Mouse (Mus musculus) cerebellum, adult 9-10 months (tissue): Measurements from ENCODE around the gene Tubb4b.

Experiments used
- DNase-seq: peaks from one replicate; pipeline ENCODE4 v3.0.0; 2022

Gene Tubb4b

DNA sequence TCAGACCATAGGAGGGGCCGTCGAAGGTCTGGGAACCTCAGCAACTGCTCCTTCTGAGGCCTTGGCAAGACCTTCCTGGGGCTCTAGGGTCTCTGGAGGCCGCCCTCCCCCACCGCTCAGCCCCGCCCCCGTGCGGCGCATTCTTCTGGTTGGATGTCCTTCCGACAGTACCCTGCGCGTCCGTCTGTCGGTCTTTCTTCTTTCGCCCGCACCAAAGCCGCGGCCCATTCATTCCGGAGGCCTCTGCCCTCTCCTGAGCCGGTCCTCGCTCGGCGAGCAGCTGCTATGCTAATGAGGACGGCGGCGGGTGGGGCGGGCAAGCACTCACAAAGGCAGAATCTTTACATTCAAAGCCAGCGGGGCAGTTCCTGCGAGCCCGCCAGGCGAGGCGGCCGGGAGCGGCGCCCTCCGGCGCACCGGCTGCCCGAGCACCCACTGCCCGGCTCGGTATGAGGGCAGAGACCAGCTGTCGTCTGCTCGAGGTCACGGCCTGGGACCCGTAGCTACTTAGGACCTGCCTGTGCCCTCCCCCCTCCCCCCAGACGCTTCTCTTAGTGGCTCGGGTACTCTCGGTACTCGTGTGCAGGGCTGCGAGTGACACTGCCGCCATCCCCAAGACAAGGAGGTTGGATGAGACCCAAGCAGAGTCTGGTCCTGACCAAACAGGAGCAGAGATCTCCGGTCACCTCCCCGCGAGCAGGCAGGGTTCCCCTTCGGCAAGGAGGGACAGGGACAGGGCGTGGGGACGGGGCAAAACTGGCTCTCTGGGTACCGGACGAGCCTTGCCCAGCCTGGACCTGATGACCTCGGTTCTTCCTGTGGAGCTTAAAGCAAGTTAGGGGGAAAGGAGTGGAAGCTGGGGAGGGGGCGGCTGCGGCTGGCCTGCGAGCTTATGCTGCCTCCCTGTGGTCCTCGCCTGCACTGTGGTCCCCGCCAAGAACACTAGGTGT, 38.6 kb downstream of the Tubb4b start:
- DNase-seq, result no peak

DNA sequence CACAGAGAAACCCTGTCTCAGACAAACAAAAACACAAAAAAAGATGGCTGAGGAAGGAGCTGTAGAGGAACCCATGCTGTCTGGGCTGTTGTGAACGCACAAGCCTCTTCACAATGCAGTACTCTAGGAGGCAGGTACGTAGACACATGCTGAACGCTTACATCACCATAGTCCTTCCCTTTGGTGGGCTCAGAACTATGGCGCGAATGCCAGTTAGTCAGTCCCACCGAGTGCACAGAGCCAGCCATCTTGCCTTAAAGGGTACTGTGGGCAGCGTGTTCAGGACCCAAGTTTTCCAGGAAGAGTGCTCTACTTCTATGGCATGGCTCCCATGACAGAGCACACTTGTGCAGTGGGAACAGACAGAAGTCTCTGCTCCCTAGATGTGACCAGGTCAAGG, 40.0 kb downstream of the Tubb4b start:
- no peak for DNase-seq

DNA sequence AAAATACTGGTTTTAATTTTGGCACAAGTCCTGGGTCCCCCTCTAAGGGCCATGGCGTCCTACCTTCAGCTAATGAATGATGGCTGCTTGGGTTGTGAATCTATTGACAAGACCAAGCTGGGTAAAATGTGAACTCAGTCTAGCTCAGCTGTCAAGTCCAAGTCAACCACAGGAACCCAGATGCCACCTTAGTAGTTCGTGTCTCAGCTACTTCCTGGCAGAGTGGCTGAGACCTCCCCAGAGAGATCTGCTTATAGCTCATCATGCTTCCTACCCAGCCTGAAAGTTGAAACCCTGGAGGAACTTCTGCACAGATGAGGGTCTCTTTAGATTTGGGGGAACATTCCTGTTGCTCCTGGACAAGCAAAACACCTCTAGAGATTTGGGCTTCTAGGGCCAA, 41.2 kb downstream of the Tubb4b start:
- DNase-seq, result no peak

DNA sequence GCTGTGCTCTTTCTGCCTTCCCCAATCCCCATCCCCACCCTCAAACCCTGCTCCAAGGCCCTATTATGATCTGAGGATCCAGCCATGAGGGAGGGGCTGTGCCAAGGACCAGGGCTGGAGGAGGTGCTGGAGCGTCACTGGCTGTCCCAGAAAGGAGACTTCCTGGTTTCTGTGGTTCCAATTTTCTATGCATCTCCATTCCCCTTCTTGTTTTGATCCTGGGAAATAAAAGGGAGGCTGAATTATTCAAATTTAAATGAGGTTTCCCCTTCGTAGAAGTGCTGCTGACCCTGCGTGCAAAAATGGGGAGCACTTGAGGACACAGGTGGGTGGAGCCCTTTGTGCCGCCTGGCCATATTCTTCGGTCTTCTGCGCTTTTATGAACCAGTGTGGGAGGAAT, 41.8 kb downstream of the Tubb4b start:
- DNase-seq, result no peak

DNA sequence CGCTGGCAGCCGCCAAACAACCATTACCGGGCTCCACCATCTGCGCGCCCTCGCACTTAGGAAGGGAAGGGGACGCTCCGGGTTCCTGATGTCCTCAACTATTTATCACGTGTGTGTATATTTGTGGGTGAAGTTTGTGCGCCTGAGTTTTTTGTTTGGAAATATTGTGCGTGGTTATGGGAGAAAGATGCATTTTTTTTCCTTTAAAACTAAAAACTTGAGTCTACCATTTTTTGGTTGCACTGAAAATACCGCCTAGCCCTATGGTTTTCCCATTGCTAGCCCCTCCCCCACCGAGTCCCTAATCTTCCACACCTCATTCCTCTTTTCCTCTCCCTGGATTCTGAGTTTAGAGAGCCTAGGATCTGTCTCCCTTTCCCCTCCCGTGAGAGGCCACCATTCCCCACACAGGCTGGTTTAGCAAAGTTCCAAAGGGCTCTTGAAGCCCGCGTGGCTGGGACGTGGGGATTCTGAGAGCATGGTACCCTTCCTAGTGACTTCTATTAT, 42.6 kb downstream of the Tubb4b start:
- no peak for DNase-seq

DNA sequence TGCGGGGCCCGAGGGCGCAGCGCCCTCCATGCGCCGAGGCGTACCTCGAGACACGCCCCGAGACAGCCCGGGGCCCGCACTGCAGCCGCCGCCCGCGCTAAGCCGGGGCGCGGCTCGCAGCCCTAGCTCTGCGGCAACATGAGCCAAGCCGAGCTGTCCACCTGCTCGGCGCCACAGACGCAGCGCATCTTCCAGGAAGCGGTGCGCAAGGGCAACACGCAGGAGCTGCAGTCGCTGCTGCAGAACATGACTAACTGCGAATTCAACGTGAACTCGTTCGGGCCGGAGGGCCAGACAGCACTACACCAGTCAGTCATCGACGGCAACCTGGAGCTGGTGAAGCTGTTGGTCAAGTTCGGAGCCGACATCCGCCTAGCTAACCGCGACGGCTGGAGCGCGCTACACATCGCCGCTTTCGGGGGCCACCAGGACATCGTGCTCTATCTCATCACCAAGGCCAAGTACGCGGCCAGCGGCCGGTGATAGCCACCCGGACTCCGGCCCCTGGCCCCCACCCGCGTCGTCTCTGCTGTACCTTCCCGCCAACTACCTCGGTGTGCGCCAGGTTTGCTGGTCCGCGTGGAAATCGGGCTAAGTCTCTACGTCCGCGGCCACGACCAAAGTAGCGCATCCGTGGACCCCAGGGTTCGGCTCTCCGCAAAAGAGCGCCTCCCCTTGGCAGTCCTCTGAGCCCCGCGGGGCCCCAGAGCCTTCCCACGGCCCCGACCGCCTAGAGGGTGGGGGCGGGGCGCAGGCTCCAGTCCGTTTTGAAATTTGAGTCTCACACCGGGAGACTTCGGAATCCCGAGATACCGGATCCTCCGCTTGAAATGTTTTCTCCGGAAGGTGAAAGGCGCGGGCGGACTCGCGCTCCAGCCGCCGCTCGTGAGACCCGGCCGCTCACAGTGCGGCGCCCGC, 43.3 kb downstream of the Tubb4b start:
- DNase-seq, result no peak

DNA sequence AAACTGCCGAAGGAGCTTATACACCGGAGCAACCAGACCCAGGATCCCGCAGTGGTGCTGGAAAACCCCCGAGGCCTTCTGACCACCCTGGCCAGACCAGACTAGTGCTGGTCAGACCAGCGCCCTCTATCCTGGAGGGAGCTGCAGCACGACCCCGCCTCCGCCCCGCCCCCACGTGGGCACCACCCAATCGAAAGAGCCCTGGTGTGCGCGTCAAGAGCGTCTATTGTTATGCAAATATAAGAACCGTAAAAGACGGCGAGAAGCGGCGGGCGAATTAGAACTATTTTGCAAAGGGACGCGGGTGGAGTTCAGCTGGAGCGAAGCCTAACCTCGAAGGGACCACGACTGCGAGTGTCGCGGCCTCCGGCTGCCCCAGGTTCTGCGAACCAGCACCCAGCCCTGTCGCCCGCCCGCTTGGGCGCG, 44.0 kb downstream of the Tubb4b start, which contains the start of gene Nrarp:
Gene Nrarp (plus strand): TSS at position 281 of the 426 bp plus-strand sequence.
- peak; percentile 86 for DNase-seq

DNA sequence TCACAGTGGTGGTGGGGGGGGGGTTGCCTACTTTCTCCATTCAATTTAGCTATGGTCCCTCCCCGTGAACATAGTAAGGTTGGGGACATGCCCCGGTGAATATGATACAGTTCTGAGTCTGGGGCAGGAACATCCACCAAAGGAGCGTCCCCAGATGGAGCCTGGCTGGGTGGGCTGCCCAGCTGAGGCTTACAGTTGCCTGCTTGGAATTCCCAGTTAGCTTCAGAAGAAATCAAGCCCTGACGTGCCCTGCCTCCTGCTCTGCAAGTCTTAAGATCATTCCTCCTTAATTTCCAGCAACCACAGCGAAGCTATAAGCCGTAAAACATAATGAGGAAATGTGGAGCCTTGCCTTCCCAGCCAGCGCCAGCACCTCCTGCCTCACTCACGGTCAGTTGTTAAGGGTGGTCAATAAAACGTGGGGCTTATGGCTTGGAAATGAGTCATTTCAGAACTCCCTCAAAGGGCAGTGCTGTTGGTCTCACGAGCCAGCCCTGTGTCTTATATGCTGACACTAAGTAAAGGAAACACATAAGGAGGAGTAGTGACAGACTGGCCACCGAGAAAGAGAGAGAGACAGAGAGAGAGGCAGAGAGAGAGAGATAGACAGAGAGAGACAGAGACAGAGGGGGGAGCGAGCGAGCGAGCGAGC, 44.8 kb downstream of the Tubb4b start:
- DNase-seq, result no peak

DNA sequence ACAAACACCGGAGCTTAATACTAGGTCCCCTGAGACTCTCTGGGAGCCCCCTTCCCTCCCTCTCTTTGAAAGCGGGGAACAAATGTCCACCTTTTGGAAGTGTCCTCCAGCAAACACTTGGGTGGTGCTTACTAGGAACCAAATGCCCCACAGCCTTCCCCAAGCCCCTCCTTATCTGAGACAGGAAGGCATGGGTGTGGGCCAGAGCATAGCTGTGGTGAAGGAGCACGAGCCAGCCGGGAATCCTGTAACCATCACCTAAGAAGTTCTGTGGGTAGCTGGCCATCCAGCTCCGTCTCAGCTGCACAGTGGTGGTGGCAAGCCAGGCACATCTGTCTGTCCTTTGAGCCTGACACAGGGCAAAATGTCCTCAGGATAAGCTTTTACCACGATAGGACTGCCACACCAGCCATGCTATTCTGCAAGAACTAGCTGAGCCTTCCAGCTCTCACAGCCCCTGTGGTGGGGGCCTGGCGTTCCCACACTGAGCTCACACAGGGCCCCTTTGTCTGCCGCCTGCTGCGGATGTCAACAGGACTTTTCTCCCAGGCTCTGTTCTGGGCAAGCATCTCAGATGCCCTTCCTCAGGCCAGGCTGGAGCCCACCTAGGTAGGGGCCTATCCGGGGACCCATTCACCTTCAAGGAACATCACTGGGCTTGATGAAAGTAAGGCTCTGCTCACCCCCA, 46.1 kb downstream of the Tubb4b start:
- DNase-seq, result no peak

DNA sequence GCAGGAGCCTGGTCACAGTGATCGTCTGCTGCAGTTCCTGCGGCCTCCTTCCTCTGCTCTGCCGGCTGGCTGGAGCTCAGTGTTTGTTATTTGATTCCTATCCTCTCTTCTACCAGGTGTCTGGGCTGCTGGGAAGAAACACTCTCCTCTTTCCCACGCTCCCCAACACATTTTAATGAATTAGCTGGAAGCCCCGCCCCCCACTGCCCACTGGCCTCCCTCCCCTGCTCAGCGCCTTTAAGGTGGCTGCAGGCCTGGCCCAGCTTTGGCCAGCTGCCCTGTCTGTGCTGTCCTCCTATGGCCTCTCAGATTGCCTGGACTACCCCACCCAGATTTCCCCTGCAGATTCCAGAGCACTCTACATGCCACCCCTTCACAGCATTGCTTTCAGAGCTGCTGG, 46.8 kb downstream of the Tubb4b start:
- no peak for DNase-seq

DNA sequence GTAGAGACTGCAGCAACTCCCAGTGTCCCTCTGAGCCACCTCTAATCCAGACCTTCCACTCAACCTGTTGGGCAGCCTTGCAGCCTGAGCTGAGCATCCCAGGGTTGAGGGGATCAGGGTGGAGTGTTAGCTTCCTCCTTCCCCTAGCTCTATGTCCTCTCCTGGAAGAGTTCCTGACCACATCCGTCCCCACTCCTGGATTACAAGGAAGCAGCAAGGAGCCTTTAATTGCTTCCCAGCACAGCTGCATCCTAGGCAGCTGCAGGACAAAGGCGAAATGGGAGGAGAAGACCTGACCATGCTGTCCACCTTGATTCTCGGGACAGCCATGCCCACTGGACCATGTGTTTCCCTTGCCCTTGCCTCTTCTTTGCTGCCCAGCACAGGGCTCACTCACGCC, 47.4 kb downstream of the Tubb4b start:
- no peak for DNase-seq

DNA sequence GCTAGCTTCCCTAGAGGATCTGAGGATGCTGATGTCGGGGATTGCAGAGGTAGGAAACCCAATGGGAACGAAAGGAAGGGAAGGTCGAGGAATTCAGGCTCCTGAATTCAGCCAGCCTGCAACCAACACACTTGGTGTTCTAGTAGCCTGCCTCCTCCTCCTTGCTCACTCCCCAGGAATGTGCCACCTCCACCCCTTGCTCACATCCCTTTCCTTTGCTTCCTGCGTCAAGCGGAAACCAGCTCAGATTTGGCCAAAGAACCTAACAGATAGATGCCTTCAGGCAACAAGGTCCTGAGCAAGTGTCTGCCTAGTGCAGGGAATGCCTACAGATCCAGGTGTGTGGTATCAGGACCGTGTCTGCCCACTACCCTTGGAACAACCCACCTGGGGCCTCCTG, 47.9 kb downstream of the Tubb4b start:
- no peak for DNase-seq

DNA sequence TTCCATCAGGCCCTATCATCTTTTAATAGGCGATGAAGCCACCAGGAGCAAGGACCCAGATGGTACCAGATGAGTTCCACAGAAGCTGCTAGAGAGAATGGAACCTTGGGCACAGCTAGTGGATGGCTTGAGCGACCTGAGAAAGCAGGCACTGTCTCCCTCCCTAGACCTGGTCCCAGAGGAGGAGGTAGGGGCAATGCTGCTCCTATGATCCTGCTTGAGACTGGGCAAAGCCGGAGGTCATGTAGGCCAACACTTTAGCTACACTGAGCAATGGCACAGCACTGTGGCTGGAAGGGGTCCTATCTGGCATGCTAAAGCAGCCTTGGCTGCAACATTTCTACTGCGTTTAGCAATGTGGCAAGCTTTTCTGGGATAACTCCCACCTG, 48.8 kb downstream of the Tubb4b start:
- no peak for DNase-seq

DNA sequence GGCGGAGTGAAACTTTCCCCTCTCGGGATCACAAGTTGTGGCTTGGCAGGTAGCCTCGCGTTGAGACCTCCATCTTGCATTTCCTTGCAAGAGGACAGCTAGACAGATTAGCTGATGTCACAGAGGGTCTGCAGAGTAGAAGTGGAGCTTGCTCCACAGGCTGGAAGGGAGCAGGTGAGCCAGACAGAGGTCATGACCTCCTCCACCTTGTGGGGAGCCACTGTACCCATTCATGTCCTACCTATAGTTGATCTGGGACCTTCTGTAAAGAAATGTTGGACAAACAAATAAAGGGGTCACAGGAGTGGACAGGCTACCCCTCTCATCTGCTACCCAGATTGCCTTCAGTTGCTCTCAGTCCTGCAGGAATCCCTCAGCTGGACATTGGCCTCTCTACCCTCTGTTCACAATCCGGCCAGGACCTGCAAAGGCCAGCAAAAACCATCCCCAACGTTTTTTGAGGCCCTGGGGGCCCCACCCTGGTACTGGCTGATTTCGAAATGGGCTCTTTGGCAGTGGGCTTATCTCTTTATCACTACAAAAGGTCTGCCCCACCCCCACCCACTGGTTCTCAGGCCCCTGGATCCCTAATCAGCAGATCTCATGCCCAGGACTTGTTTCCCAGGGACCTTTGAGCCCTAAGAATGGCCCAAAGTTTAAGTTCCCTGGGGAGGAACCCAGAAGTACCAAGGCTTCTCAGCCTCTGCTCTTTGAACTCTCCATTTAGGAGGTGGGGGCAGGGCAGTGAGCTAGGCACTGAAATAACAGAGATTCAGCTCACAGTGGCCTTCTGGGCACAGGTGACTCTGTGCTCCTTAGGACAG, 49.4 kb downstream of the Tubb4b start:
- no peak for DNase-seq

DNA sequence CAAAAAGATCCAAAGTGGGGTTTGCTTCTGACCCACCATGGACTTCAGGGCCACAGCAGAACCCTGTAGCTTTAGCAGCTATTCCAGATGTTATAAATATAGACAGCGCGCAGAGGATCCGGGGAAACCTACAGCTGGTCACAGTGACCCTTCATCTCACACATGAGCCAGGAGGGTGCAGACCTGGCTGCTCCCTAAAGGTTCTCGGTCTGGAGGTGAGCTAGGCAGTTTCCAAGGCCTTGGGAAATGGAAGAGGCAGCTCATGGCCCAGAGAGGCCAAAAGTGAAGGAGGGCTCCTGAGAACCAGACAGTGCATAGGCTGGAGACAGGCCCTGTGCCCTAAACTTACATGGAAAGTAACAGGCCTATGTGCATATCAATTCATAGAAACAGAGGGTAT, 50.7 kb downstream of the Tubb4b start:
- no peak for DNase-seq

DNA sequence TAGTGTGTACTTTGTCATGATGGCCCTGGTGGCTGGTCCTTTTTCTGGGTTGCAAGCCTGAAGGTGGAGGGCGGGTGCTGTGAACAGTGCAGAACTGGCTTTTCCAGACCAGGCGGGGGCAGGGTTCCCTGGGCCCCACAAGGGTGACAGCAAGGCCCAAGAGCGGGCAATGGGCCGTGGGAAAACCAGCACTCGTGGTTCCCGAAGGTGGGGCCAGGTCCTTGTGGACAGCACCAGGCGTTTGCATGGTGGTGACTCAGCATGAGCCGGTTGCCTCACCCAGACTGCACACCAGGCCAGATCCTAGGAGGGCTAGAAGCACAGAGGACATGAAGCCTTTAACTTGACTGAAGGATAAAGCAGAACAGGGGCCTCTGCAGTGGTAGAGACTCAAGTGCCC, 51.9 kb downstream of the Tubb4b start:
- DNase-seq, result no peak
